Mouse (Mus musculus) brain, embryonic 14.5 days (tissue): ENCODE measurements around the gene Paqr9.

ENCODE experiments used
- CTCF ChIP-seq: fragments of 200-500 bp; IDR thresholded peaks from 2 replicates; pipeline ENCODE4 v1.5.1; 2012; ENCODE audit warnings: inconsistent platforms, mild to moderate bottlenecking, moderate library complexity, borderline replicate concordance; ENCODE audit not compliant: insufficient read depth, insufficient read length; ENCODE audit errors: extremely low read depth
- POLR2A ChIP-seq: fragments of 200-500 bp; IDR thresholded peaks from 2 replicates; pipeline ENCODE4 v1.6.1; 2012; ENCODE audit warnings: mild to moderate bottlenecking, inconsistent platforms, borderline replicate concordance; ENCODE audit not compliant: poor library complexity, insufficient read depth, insufficient read length, severe bottlenecking; ENCODE audit errors: extremely low read depth

GRCm38 (mm10) chr9:95550856-95551774 lies 8.3 kb upstream of the Paqr9 start:
- no peak for TF ChIP-seq CTCF
- TF ChIP-seq POLR2A: no peak
